Mouse (Mus musculus) cerebellum, adult 18-20 months (tissue): ENCODE results near the gene Fbxo44.
"Not testable (repeated sequence)": the region's sequence is repeated elsewhere in the genome, so short reads cannot be mapped to it uniquely, and the experiment has no call there.

Experiments used
- DNase-seq, 2 experiments: peaks; one replicate each; pipeline ENCODE4 v3.0.0; 2021

Gene Fbxo44

GRCm38 (mm10) chr4:148160436-148161390 is at the start of gene Fbxo44, which contains the start of gene Fbxo2:
Fbxo44 (minus strand) TSS chr4:148160482.
Fbxo2 (plus strand) TSS chr4:148160621.
- DNase-seq: peak; percentile 64 to 72

GRCm38 (mm10) chr4:148204873-148205232 is 44.6 kb upstream of the Fbxo44 start:
- no peak for DNase-seq

DNA sequence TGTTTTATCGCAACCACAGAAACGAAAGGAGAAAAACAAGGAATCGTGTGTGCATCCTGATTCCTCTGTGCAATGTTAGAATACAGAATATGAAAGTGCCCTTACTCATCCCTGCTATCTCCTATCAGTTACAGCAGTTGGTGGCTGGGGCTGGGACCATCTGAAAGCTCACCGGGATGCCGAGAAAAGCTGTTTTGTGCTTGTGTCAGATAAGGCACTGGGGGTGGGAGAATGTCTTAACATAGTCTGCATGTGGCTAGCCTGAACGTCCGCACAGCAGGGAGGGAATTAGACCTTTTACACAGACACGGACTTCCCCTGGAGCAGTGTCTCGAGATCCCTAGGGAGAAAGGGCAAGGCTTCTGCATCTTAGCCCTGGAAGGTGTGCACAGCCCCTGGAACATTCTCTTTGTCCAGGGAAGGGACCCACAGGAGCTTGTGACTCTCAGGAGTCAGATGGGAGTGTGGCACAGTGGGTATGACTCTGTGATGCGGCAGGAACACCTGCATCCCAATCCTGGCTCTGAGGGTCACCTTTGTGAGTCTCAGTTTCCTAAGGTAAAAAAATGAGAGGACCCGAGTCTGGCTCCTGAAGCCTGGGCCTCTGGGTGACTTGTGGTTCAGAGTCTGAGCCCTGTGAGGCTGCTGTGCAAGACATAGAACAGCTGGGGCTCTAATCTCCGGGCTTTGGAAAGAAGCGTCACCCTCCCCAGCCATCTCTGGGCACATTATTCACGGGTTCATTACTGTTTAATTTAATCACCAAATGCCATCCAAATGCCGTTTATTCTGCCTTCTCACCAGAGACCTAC is 44.0 kb upstream of the Fbxo44 start:
- DNase-seq: no peak

DNA sequence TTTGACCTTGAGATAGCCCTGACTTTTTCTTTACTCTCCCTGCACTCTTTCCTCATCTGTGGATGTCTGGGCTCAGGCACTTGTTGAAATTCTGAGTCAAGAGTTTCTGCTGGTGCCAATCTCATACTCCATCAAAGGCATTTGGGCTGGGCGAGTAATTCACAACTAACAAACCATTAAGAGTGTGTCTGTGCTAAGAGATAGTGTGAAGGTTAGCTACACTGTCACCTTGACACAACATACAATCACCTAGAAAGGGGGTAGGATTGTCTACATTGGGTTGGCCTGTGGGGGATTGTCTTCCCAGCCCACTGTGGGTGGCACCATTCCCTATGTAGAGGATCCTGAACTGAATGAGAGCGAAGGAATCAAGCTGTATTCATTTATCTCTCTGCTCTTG is 43.3 kb upstream of the Fbxo44 start:
- DNase-seq: no peak

DNA sequence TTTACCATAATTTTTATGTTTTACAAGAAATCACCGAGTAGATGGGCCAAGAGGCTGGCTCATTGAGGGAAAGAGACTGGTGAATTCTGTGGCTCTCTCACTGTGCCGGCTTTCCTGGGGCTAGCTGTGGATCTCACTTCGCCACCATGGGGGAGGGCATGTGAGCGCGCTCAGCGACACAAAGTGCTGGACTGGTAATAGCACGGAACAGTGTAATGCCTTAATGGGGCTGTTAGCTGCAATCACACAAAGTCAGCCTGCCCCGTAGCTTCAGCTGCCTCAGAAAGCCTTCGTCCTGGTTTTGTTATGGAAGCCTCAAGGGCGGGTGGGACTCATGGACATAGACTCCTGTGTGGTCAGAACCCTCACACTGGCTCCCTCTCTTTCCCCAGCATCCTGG is 38.4 kb upstream of the Fbxo44 start:
- no peak for DNase-seq

DNA sequence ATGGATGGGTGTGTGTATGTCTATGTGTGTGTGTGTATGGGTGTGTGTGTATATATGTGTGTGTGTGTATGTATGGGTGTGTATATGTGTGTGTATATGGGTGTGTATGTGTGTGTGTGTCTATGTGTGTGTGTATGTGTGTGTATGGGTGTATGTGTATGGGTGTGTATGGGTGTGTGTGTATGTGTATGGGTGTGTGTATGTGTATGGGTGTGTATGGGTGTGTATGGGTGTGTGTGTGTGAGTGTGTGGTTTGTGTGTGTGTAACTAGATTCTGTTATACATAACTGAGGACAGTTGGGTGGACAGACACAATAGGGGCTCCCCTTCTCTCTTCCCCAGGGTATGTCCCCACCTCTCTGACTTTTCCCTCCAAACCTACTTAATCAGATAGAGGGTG is 34.1 kb upstream of the Fbxo44 start:
- no peak for DNase-seq

DNA sequence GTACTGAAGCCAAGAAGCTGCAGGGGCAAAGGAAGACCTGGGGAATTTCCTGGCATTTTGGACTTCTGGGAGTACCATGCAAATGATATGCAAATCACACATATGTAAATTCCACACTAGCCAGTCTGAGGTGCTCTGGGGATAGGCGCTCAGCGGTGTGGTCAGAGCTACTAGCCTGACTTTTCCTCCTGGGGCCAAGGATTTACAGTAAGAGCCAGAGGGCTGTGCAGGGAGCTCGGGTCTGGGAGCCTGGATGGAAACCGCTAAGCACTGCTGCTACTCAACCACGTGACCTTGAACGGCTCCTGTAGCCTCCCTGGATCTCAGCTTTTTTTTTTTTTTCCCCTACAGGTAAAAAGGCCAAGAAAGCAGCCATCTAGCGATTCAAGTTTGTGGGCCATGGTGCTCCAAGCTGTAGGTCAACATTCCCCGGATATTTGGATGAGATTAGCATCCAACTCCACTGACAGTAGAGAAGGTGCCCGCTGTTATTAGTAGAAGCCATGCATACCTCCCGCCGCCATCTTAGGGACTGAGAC is 32.5 kb upstream of the Fbxo44 start:
- DNase-seq: no peak

DNA sequence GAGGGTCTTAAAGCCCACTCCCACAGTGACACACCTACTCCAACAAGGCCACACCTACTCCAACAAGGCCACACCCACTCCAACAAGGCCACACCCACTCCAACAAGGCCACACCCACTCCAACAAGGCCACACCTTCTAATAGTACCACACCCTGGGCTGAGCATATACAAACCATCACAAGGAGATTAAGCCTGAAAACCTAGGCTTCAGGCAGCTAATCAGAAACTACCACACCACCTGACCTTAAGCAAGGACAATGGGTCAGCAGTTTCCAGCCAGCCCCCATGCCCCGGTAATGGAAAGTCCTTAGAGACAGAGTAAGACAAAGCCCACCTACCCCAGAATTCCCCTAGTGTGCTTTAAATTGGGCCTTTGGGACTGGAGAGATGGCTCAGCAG is 28.5 kb upstream of the Fbxo44 start:
- DNase-seq: not testable (repeated sequence)

GRCm38 (mm10) chr4:148185819-148186218 is 25.5 kb upstream of the Fbxo44 start:
- DNase-seq: no peak

GRCm38 (mm10) chr4:148184564-148184963 is 24.3 kb upstream of the Fbxo44 start:
- no peak for DNase-seq

DNA sequence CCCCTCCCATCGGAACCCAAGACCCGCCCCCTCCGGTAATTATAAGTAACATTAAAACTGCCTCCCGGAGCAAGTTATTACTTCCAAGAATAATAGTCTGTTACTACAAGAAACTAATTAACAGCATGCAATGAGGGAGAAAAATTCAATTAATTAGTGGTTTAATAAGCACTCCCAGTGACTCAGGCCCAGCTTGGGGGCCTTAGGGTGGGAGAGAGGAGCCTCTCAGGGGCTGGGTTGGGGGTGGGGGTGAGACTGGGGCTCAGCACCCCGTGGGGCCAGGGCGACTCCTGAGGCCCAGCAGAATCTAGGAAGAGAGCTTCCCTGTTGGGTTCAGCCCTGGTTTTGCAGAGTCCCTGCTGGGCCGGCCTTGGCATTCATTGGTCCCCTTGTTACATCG is 22.1 kb upstream of the Fbxo44 start:
- no peak for DNase-seq

DNA sequence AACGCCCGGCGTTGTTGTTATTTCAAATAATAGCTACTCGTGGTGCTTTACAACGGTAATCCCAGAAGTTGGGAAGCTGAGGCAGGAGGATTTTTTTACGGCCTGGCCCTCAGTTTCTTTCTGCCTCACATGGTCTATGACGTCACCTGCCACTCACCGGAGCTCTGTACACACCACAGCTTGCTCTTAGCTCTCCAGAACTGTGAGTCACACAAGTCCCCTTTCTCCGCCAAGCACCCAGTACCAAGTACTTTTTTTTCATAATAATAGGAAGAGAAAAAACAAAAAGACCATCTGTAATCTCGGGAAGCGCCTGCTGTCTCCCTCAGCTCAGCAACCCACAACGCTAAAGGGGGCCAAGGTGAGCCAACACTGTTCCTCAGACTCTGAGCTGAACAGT is 21.2 kb upstream of the Fbxo44 start:
- no peak for DNase-seq

- no peak for DNase-seq
Measured at GRCm38 (mm10) chr4:148177716-148178115, 17.4 kb upstream of the Fbxo44 start.

GRCm38 (mm10) chr4:148176603-148177002 is 16.3 kb upstream of the Fbxo44 start:
- DNase-seq: not testable (repeated sequence)

GRCm38 (mm10) chr4:148174495-148174862 is 14.2 kb upstream of the Fbxo44 start:
- DNase-seq: no peak

DNA sequence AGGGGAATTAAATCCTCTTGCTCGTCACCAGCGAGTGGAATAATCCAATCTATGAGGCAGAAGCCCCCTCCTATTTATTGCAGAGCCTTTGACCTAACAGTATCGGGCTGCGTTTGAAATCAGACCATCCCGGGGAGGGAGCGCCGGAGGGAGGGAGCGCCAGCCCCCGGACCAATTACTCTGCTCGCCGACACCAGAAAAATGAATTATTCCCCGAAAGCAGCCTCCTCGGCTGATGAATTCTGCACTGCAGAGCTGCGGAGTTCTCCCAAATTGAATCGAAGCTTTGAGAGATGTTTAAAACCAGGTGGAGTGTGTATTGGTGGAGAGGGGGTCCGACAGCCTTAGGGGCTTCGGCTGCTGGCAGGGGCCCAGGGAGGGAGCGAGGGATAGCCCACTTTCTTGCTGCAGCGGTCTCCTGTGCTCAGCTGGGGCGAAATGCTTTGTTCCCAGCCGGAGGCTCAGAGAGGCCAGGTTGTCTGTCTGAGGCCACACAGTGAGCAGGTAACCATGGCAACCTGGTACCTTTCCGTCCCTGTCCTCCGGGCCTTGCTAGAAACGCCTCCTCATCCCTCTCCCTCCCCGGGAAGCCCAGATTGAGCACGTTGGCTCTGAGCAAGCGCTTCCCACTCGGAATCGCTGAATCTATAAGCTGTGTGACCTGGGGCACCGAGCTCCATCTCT is 13.7 kb upstream of the Fbxo44 start:
- peak; percentile 60 to 68 for DNase-seq

- no peak for DNase-seq
Measured at GRCm38 (mm10) chr4:148171261-148171660, 11.0 kb upstream of the Fbxo44 start.

- DNase-seq: peak; percentile 59 to 75
Measured at GRCm38 (mm10) chr4:148170842-148171241, 10.6 kb upstream of the Fbxo44 start.

DNA sequence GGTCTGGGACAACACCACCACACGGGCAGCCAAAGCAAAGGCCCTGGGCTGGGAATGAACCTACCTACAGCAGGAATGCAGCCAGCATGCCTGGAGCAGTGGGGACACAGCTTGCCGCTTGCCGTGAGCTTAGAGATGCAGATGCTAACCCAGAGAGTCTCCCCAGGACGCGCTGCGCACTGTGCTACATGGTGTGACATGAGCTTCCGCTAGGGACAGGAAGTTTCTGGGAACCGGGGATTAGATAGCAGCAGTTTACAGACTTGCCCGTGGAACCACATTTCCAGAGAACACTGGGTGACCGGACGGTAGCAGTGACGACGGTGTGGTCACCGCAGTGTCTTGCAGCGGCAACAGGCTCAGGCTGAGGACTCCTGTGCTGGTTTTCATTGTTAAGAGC is 9.3 kb upstream of the Fbxo44 start:
- DNase-seq: no peak

- peak; percentile 66 to 79 for DNase-seq
Measured at GRCm38 (mm10) chr4:148168287-148168686, 8.0 kb upstream of the Fbxo44 start.

- DNase-seq: peak; percentile 78 to 85
Measured at GRCm38 (mm10) chr4:148166986-148167385, 6.7 kb upstream of the Fbxo44 start.

GRCm38 (mm10) chr4:148166431-148166830 is 6.1 kb upstream of the Fbxo44 start:
- DNase-seq: peak; percentile 54 to 62

DNA sequence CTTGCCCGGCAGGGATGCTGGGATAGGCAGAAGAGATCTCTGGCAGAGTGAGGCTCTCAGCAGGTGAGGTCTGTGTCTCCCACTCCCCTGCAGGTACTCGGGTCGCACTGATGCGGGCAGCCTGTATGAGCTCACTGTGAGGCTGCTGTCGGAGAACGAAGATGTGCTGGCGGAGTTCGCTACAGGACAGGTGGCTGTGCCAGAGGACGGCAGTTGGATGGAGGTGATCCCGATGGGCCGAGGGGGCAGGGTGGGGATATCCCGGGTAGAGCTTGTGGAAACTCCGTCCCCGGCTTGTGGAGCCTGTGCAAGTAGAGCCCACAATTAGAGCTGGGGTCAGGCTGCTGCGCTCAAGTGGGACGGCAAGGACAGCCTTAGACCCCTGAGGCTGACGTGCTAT is 5.3 kb upstream of the Fbxo44 start:
- peak in 1 of 2 experiments; percentile 24 for DNase-seq
